Mouse (Mus musculus): Measurements from ENCODE around the gene Gm45799. TPM values are rescaled to one million over a fixed set of nuclear protein-coding genes. Genes with fewer than 3 reads are reported as not detected.

Gene Gm45799
- total RNA-seq, 1 experiment from 2014 or later = 1.2 TPM

DNA sequence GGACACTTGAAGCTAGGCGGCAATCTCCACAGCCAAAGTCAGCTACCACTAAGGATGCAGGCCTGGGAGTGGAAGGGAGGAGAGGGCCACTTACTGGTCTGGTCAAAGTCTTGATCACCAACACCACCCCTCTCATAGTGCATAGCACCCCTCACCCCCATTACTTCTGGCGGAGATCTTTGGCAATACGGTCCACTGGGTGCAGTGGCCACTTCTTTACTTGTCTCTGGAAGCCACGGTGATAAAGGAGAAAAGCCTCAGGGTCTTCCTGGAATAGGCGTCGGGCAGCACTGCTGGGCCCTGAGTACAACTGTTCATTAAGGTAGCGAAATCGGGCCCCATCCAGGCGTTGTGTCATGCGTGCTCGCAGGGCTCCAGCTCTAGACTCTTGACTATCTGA lies 93.5 kb downstream of the Gm45799 start:
- no peak for ATAC-seq (replicated peaks in 1 of 2; ENCODE audit: insufficient read depth in 1 of 2, low FRiP score in 2 of 2, low TSS enrichment in 1 of 2, low read depth in 1 of 2, poor library complexity in 2 of 2, severe bottlenecking in 2 of 2)

Other genes with a start within 250 kb of the Gm45799 start
- 13.2 and 15.8 TPM in 2 replicates for gene Fam160a2, start 240.5 kb upstream of the Gm45799 start, total RNA-seq (2017)
- not detected in 2 replicates for gene Cnga4, start 236.0 kb upstream of the Gm45799 start, total RNA-seq (2017)
- gene Cckbr, start 214.8 kb upstream of the Gm45799 start, total RNA-seq (2017) = not detected in 2 replicates
- 5.6 and 7.2 TPM in 2 replicates for gene Cavin3, start 158.3 kb upstream of the Gm45799 start, total RNA-seq (2017)
- gene Smpd1, start 86.2 kb upstream of the Gm45799 start, total RNA-seq (2017) = 11.0 and 17.9 TPM in 2 replicates
- gene Apbb1, start 58.9 kb upstream of the Gm45799 start, total RNA-seq (2017) = 5.9 and 9.5 TPM in 2 replicates
- gene Hpx, start 40.4 kb upstream of the Gm45799 start, total RNA-seq (2017) = not detected in 2 replicates
- gene Trim3, start 7.0 kb upstream of the Gm45799 start, total RNA-seq (2017) = 7.5 and 17.6 TPM in 2 replicates
- 40.5 and 55.8 TPM in 2 replicates for gene Timm10b, start 496 bp upstream of the Gm45799 start, total RNA-seq (2017)
- gene Arfip2, start 136 bp upstream of the Gm45799 start, total RNA-seq (2017) = 25.1 and 50.5 TPM in 2 replicates
- gene Dnhd1, start 10.3 kb downstream of the Gm45799 start, total RNA-seq (2017) = 4.3 and 4.8 TPM in 2 replicates
- gene Ilk, start 96.0 kb downstream of the Gm45799 start, total RNA-seq (2017) = 92.3 and 101 TPM in 2 replicates
- gene Rrp8, start 96.8 kb downstream of the Gm45799 start, total RNA-seq (2017) = 17.5 and 34.8 TPM in 2 replicates
- 132 and 162 TPM in 2 replicates for gene Taf10, start 103.8 kb downstream of the Gm45799 start, total RNA-seq (2017)
- gene Tpp1, start 111.7 kb downstream of the Gm45799 start, total RNA-seq (2017) = 22.1 and 27.4 TPM in 2 replicates
- not detected in 2 replicates for gene Dchs1, start 147.1 kb downstream of the Gm45799 start, total RNA-seq (2017)
- gene Mrpl17, start 170.5 kb downstream of the Gm45799 start, total RNA-seq (2017) = 43.5 and 55.5 TPM in 2 replicates